Mouse (Mus musculus): ENCODE data around the gene Lrrc17.
"Not testable (repeated sequence)": the region's sequence is repeated elsewhere in the genome, so short reads cannot be mapped to it uniquely, and the experiment has no call there.

- not testable (repeated sequence) for TF ChIP-seq CTCF, EP300 (IDR thresholded peaks at IDR 0.05; ENCODE audit: low read depth)
These were observed 70.9 kb downstream of the Lrrc17 start for GRCm38 (mm10) chr5:21614299-21614698.
